Mouse (Mus musculus): ENCODE data around the gene Itsn1. TPM values are rescaled to one million over a fixed set of nuclear protein-coding genes. Genes with fewer than 3 reads are reported as not detected.
A peak's percentile ranks its signal among the peaks of the same experiment; 100 is the strongest.

Gene Itsn1
- total RNA-seq, 2 experiments from 2014 or later = 118 to 127 TPM

DNA sequence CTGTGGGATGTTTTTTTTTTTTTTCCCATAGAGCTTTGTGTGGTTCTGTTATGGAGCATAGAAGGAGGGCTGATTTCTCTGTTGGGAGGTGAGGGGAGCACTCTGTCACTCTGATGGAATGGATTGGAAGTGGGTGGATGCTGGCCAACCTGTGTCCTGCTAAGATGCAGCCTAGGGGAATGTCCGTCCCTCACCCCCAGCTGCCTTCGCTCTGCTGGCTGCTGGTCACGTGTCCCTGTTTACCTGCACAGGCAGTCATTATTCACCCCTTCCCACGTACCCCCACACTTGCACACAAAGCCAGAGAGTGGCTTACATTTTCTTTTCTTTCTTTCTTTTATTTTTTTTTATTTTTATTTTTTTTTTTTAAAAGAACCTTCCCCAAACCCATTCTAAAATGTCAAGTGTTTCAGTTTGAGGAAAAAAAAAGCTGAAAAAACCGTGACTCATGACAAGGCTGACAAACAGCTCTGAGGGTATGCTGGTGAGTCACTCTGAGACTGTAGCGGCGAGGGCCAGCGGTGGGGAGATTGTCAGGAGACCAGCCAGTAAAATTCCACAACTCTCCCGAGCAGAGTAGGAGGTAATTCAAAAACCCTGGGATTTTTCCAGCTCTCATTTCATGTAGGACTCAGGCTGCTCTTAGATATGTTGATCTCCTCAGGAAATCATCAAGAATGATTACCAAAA is 233.3 kb downstream of the Itsn1 start:
- intact Hi-C loops (cut with DNase I) = loop anchor here (5.0 kb wide), 1 partner anchor 95 kb away; the partner anchor contains the start of genes Gm49711, Mrps6 and Slc5a3
- peak; percentile 71 to 87 for DNase-seq (ENCODE audit: low spot score in 2 of 2)

DNA sequence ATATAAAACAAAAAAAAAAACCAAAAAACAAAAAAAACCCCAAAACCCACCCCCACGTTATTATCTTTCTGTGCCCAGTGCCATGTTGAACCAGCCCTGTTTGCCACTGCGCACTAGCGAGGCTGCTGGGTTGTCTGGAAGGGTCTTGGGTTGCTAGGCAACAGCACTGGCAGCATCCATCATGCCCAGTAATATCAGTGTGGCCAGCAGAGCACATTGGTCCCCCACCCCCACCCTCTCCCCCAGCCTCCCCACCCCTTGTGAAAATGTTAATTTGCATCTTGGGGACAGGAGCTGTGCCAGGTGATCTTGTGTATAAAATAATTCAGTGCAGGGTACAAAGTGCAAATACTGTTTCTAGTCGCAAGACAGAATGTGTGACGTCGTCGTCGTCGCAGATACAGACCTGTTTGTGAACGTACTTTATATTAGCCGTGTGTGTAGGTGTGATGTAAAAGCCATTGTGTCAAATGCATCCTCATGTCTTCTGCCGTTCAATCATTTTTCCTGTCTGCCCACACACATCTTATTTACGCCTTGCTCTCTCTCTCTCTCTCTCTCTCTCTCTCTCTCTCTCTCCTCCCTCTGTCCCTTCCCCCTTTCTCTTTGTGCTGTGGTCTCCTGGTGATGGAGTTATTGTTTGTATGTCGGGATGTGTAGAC is 233.9 kb downstream of the Itsn1 start:
- intact Hi-C loops (cut with DNase I) = loop anchor here (5.0 kb wide), 1 partner anchor 94 kb away; the partner anchor contains the start of genes Gm49711, Mrps6 and Slc5a3
- DNase-seq (ENCODE audit: low spot score in 2 of 2) = peak; percentile 47 to 69

DNA sequence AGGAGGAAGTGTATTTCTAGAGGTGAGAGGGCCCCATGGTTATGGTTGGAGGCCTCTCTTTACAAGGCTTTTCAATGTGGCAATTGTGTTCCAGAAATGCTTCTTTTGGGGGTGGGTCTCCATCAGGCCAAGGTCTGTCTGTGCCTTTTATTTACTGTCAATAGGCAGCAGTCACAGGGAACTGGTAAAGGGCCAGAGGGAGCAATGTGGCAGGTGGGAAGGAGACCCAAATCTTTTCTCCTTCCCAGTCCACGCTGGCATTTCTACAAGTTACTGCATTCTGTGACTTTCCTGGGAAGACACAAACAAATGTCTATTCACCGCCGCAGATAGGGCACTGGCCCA is 234.4 kb downstream of the Itsn1 start:
- DNase-seq (ENCODE audit: low spot score in 2 of 2) = no peak
- intact Hi-C loops (cut with DNase I) = loop anchor here (5.0 kb wide), 1 partner anchor 94 kb away; the partner anchor contains the start of genes Gm49711, Mrps6 and Slc5a3

DNA sequence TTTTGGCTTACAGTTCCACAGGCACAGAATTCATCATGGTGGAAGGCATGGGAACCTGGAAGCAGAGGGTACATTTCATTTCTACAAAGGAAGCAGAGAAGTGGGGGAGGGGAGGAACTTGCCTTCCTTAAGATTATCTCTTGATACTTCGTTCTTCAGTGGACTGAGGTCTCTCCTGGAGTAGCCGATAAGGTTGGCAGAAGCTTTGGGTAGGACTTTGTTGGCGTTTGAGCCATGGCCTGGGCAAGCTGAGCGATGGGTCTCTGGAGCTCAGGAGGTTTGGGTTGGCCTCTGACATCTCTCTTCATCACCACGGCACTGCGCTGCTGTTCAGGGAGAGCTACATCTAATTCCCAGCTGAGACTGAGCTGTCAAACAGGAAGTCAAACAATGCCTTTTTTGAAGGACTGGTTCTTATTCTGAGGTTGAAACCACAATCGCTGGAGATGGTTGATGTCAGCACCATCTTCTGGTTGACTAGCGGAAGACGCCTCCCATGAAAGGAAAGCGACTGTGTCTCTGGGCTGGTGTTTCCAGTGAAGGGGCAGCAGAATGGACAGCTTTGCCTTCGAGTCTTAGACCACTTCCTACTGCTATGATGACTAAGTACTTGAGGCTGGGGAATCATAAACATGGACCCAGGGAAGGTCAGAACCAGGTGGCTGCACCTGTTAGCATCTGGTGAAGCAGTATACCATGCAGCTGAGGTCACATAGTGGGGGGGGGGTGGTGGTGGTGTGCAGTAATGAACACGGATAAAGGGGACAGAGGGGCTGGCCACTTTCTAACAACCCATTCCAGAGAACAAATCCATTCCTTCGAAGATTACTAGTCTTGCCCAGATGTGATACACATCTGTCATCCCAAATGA is 235.5 kb downstream of the Itsn1 start:
- intact Hi-C loops (cut with DNase I) = loop anchor here (5.0 kb wide), 1 partner anchor 93 kb away; the partner anchor contains the start of genes Gm49711, Mrps6 and Slc5a3
- DNase-seq (ENCODE audit: low spot score in 2 of 2) = no peak

DNA sequence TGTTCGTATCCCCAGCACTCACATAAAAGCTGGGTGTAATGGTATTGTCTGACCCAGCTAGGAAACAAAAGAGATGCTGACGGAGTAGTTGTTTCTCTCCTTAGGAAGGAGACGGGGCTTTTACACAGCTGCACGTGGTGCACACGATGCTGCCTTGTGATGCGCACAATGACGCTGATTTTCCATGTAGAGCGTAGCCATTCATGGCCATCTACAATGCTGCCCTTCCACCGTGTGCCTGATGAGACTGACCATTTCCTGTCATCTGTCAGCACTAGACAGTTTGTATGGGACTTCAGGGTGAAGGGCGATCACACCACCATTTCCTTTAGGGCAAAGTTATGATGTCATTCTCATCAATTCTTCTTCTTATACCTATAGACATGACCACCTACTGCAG is 239.6 kb downstream of the Itsn1 start:
- intact Hi-C loops (cut with DNase I) = no loop called here
- DNase-seq (ENCODE audit: low spot score in 2 of 2) = no peak

DNA sequence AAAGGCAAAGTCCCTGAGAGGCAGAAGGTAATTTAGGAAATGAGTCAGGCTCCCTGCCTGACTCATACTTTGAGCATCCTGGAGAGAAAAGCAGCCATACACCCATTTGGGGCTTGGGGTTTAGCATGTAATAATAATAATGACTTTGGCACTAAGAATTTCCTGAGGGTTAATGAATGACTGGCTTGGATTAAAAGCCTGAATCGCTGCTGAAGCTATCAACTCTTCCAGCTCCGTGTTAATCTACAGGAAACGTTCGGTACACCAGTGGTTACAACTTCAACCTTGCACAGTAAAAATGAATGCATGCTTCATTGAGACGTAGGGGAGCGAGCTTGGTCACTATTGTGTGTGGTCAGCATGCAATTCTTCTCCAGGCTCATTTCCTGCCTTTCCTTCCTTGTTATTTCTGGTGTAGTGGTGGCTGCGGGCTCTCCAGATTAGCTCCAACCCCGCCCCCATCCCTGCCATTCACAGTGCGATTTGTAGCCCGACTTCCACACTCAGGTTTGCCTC is 240.5 kb downstream of the Itsn1 start:
- intact Hi-C loops (cut with DNase I) = no loop called here
- DNase-seq (ENCODE audit: low spot score in 2 of 2) = no peak

Small RNA genes within 50 kb of the gene (microRNA-seq; reads per million reads assigned to microRNA genes)
- gene Gm27773 = 0 reads per million in 2 experiments

Other genes with a start within 250 kb of the Itsn1 start
- 10 to 100 TPM; 67.8 to 71.0 TPM for gene Ifnar1, start 244.0 kb upstream of the Itsn1 start, total RNA-seq (2021)
- 10 to 100 TPM; 62.0 to 62.6 TPM for gene Ifngr2, start 182.2 kb upstream of the Itsn1 start, total RNA-seq (2021)
- gene Tmem50b, start 131.5 kb upstream of the Itsn1 start, total RNA-seq (2021) = 100 to 1,000 TPM; 104 to 110 TPM
- gene Dnajc28, start 110.3 kb upstream of the Itsn1 start, total RNA-seq (2021) = 1 to 10 TPM; 5.5 to 6.7 TPM
- 10 to 100 TPM; 40.3 to 44.0 TPM for gene Gart, start 82.3 kb upstream of the Itsn1 start, total RNA-seq (2021)
- gene Son, start 81.8 kb upstream of the Itsn1 start, total RNA-seq (2021) = 100 to 1,000 TPM; 200 to 204 TPM
- 10 to 100 TPM; 21.0 to 23.6 TPM for gene Donson, start 40.5 kb upstream of the Itsn1 start, total RNA-seq (2021)
- gene Cryzl1, start 306 bp upstream of the Itsn1 start, total RNA-seq (2021) = 10 to 100 TPM; 98.5 to 99.7 TPM